ENCODE assay signal across 9 mouse cellular contexts in genomic region chr10:75255091-75255490, GRCm38 (mm10). TPM values are rescaled to one million over a fixed set of nuclear protein-coding genes. Genes with fewer than 3 reads are reported as not detected.
DNase-seq lines count a peak whose midpoint lies in the region; ATAC-seq and TF ChIP-seq lines count a peak whose summit lies in the region.
"Had no signal": no experiment of that assay in that cellular context is flagged by ENCODE, and none has a peak within 500 bp of the region (broad histone marks: within the 10 kb centered on the region; RNA-seq: fewer than 3 reads in every experiment).

No protein-coding gene starts in this region.

- no peaks in the 10 kb centered on the region for H3K79me2 ChIP-seq in CH12.LX (replicated peaks; ENCODE audit: control insufficient read depth, extremely low read depth, insufficient read depth, poor library complexity, severe bottlenecking)

- TF ChIP-seq EP300 in CH12.LX (IDR thresholded peaks at IDR 0.05; ENCODE audit: low read length), result no peak

- dilution Hi-C loops in CH12.LX (cut with MboI; ENCODE audit: extremely low pct_ligation_motif_present, extremely low pct_unique_long_range_greater_than_20kb, low sequenced_read_pairs), result no loop called here

- H3K36me3 ChIP-seq in kidney, embryonic 16.5 days (ENCODE audit: insufficient read depth, low read length), result peaks cover 14% of the 10 kb centered on the region
- H3K36me3 ChIP-seq in CH12.LX (replicated peaks in 1 of 2; ENCODE audit: control insufficient read depth in 1 of 2, insufficient read depth in 1 of 2, low read length in 1 of 2), result peaks cover 16 to 56% of the 10 kb centered on the region in 2 experiments

- no peak overlapping the region for H3K27ac ChIP-seq in kidney, embryonic 16.5 days (ENCODE audit: low read length)
- no peak overlapping the region for H3K27ac ChIP-seq in CH12.LX (ENCODE audit: insufficient read depth, low read depth)
- H3K27ac ChIP-seq: embryonic facial prominence, embryonic 12.5 days; neural tube, embryonic 13.5 days had no signal

- in situ Hi-C loops in CH12.LX (cut with MboI; ENCODE audit: low pct_ligation_motif_present, low pct_unique_long_range_greater_than_20kb, low sequenced_read_pairs), result no loop called here

- H3K4me1 ChIP-seq in kidney, embryonic 16.5 days (ENCODE audit: insufficient read depth, low read length), result peaks cover 29% of the 10 kb centered on the region
- peaks cover 0 to 39% of the 10 kb centered on the region in 2 experiments; a peak in 2 of 4 replicates for H3K4me1 ChIP-seq in CH12.LX (ENCODE audit: control insufficient read depth in 1 of 2, insufficient read depth in 2 of 2)
- H3K4me1 ChIP-seq: neural tube, embryonic 13.5 days had no signal

- no peak overlapping the region for H3K9ac ChIP-seq in kidney, embryonic 16.5 days (replicated peaks; ENCODE audit: low read length)
- no peak overlapping the region for H3K9ac ChIP-seq in CH12.LX (ENCODE audit: insufficient read depth, low read depth)
- H3K9ac ChIP-seq: embryonic facial prominence, embryonic 12.5 days; neural tube, embryonic 13.5 days had no signal

- peak; percentile 42 for DNase-seq in kidney, postnatal 14 days
- peak; percentile 62 for DNase-seq in CH12.LX (ENCODE audit: extremely low read depth)
- peak; percentile 22 for DNase-seq in T-cell, adult 2 months (ENCODE audit: low spot score)
- DNase-seq in lung, postnatal 10 days, result peak; percentile 38
- no peak for DNase-seq in neural tube, embryonic 10.5 days (ENCODE audit: extremely low spot score, low spot score)
- no peak for DNase-seq in urinary bladder, postnatal 4 days (ENCODE audit: low spot score in 2 of 2)

- WGBS in kidney, embryonic 16.5 days, result 72% methylated on average over 2 of the region's 2 CpGs

- TF ChIP-seq POLR2A in CH12.LX (IDR thresholded peaks at IDR 0.05; ENCODE audit: low read depth, low read length), result no peak

- H3K4me3 ChIP-seq in kidney, embryonic 16.5 days (ENCODE audit: low read length), result no peak overlapping the region
- no peak overlapping the region for H3K4me3 ChIP-seq in CH12.LX (replicated peaks in 1 of 3; ENCODE audit: low read depth in 2 of 3, low read length in 2 of 3, poor library complexity in 1 of 3)
- H3K4me3 ChIP-seq: embryonic facial prominence, embryonic 12.5 days; neural tube, embryonic 13.5 days had no signal

- no peaks in the 10 kb centered on the region for H3K27me3 ChIP-seq in kidney, embryonic 16.5 days (ENCODE audit: insufficient read depth, low read length)
- H3K27me3 ChIP-seq in CH12.LX (replicated peaks), result no peaks in the 10 kb centered on the region
- H3K27me3 ChIP-seq: embryonic facial prominence, embryonic 12.5 days; neural tube, embryonic 13.5 days had no signal

- peak; percentile 74 for TF ChIP-seq RAD21 in CH12.LX (IDR thresholded peaks at IDR 0.05; ENCODE audit: low read depth, low read length)

- TF ChIP-seq CTCF in CH12.LX (conservative IDR thresholded peaks at IDR 0.05 in 1 of 2, IDR thresholded peaks at IDR 0.05 in 1 of 2; ENCODE audit: low read depth in 2 of 2, low read length in 2 of 2), result peak in 1 of 2 experiments; percentile 78; a peak in 3 of 4 replicates

- ATAC-seq in kidney, embryonic 16.5 days (ENCODE audit: low FRiP score, low TSS enrichment), result no peak

- no peaks in the 10 kb centered on the region for H3K9me3 ChIP-seq in kidney, embryonic 16.5 days (ENCODE audit: low read length)
- no peaks in the 10 kb centered on the region for H3K9me3 ChIP-seq in CH12.LX (replicated peaks; ENCODE audit: low read length)
- H3K9me3 ChIP-seq: embryonic facial prominence, embryonic 12.5 days; neural tube, embryonic 13.5 days had no signal

- no peak overlapping the region for H3K4me2 ChIP-seq in kidney, embryonic 16.5 days (replicated peaks; ENCODE audit: low read depth, low read length)
- no peak overlapping the region; the same call in 1 of the 2 replicates for H3K4me2 ChIP-seq in CH12.LX (ENCODE audit: insufficient read depth, low read depth, poor library complexity, severe bottlenecking)
- H3K4me2 ChIP-seq: embryonic facial prominence, embryonic 12.5 days; neural tube, embryonic 13.5 days had no signal

TF ChIP-seq in CH12.LX, 34 proteins besides CTCF, POLR2A, EP300 and RAD21:
- no peak for TF ChIP-seq MXI1 (IDR thresholded peaks at IDR 0.05; ENCODE audit: low read depth, low read length)
- no peak for TF ChIP-seq NELFE (IDR thresholded peaks at IDR 0.05; ENCODE audit: low read depth, low read length)
- TF ChIP-seq ELF1 (IDR thresholded peaks at IDR 0.05; ENCODE audit: low read depth, low read length), result 0 out of 2 replicates have a peak, but pooled peaks have one; percentile 24
- TF ChIP-seq MAZ (IDR thresholded peaks at IDR 0.05; ENCODE audit: low read depth, low read length), result no peak
- TF ChIP-seq SMC3 (IDR thresholded peaks at IDR 0.05; ENCODE audit: low read depth, low read length), result peak; percentile 82
- no peak for TF ChIP-seq E2F4 (IDR thresholded peaks at IDR 0.05; ENCODE audit: insufficient replicate concordance, low read depth, low read length)
- peak; percentile 36; the same call in 1 of the 2 replicates for TF ChIP-seq ZC3H11A (IDR thresholded peaks at IDR 0.05; ENCODE audit: low read depth, low read length)
- no peak for TF ChIP-seq HCFC1 (IDR thresholded peaks at IDR 0.05; ENCODE audit: low read depth, low read length)
- TF ChIP-seq CHD2 (IDR thresholded peaks at IDR 0.05; ENCODE audit: low read length), result no peak
- 0 out of 2 replicates have a peak, but pooled peaks have one; percentile 45 for TF ChIP-seq IRF4 (IDR thresholded peaks at IDR 0.05; ENCODE audit: low read depth, low read length)
- TF ChIP-seq CHD1 (IDR thresholded peaks at IDR 0.05; ENCODE audit: low read depth, low read length), result no peak
TF ChIP-seq in CH12.LX: peak in this region for 4.

RNA-seq across cellular contexts. Expression of gene Specc1l, which starts 43.2 kb away (rescaled TPM):
- polyA plus RNA-seq in kidney, embryonic 16.5 days (2015; fragmentation: Nextera tagmentation; extraction: Ambion mirVana), result 33.2 and 33.4 TPM in 2 replicates
- total RNA-seq in CH12.LX (2012; rRNA removed) (21.0 and 21.1 TPM in 2 replicates), CH12.LX (2014; rRNA removed) (15.3 and 18.6 TPM in 2 replicates)
- 23.6 and 25.1 TPM in 2 replicates for polyA plus RNA-seq in CH12.LX (2012; ENCODE audit: insufficient read length, low read depth)

Comparison
In these comparisons a context has a peak if more than half of its experiments do, and no peak if none do; other contexts are left out.
1. DNase-seq: peak in kidney, postnatal 14 days (single experiment), CH12.LX (single experiment), T-cell, adult 2 months (single experiment) and lung, postnatal 10 days (single experiment); none in neural tube, embryonic 10.5 days (single experiment) and urinary bladder, postnatal 4 days (0 of 2).